Mouse (Mus musculus) testis, adult 2 months (tissue): ENCODE results near the gene Klk5.

Source experiments
- CTCF ChIP-seq: fragments of 200-500 bp; IDR thresholded peaks from 2 replicates; pipeline ENCODE4 v1.5.1; 2012; ENCODE audit warnings: low read depth, mild to moderate bottlenecking, inconsistent platforms, low read length, moderate library complexity; ENCODE audit not compliant: control insufficient read depth, insufficient read depth, insufficient replicate concordance
- POLR2A ChIP-seq: fragments of 200-500 bp; IDR thresholded peaks from 2 replicates; pipeline ENCODE4 v1.6.1; 2012; ENCODE audit warnings: low read depth, mild to moderate bottlenecking, inconsistent platforms, low read length, moderate library complexity; ENCODE audit not compliant: control insufficient read depth

GRCm38 (mm10) chr7:43824199-43824598, 17.6 kb upstream of the Klk5 start, which contains the start of gene Klk6:
- TF ChIP-seq POLR2A: no peak
- TF ChIP-seq CTCF: no peak
